Mouse (Mus musculus): Measurements from ENCODE around the gene Rmdn3.

DNA sequence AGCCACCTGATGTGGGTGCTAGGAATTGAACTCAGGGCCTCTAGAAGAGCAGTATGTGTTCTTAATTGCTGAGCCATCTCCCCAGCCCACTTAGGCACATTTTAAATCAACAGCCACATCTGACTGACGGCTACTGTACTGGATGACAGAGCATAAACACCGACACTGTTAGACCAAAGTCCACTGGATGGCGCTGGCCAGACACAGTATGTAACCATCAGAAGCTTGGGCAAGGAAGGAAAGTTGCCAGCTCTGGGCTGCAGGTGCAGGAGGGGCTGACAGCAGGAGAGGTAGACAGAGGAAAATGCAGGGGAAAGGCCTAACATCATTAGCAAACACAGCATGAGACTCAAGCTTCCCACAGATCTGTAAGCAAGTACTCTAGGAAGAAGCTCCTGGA is 19.9 kb upstream of the Rmdn3 start:
- TF ChIP-seq EP300 (IDR thresholded peaks at IDR 0.05) (no peak), CTCF (IDR thresholded peaks at IDR 0.05) (no peak)
